In genomic region chr3:145649852-145650202, GRCm38 (mm10) we compare ENCODE assay signal across 8 mouse cellular contexts. TPM values are rescaled to one million over a fixed set of nuclear protein-coding genes. Genes with fewer than 3 reads are reported as not detected.
DNase-seq lines count a peak whose midpoint lies in the region; ATAC-seq and TF ChIP-seq lines count a peak whose summit lies in the region.

Gene Ccn1 (minus strand): TSS chr3:145649981.

- peaks cover 16% of the 10 kb centered on the region for H3K36me3 ChIP-seq in embryonic facial prominence, embryonic 14.5 days (ENCODE audit: control insufficient read depth, insufficient read depth, low read length)
- no peaks in the 10 kb centered on the region for H3K36me3 ChIP-seq in liver, embryonic 14.5 days (replicated peaks; ENCODE audit: control insufficient read depth, insufficient read depth, low read depth)
- H3K36me3 ChIP-seq in neural tube, embryonic 15.5 days = no peaks in the 10 kb centered on the region

- peak within 1 kb of the TSS; percentile 83 for H3K9ac ChIP-seq in embryonic facial prominence, embryonic 14.5 days (ENCODE audit: low read depth, low read length)
- peak within 1 kb of the TSS; percentile 35; the same call in 1 of the 2 replicates for H3K9ac ChIP-seq in liver, embryonic 14.5 days (replicated peaks)
- peak within 1 kb of the TSS; percentile 56 for H3K9ac ChIP-seq in neural tube, embryonic 15.5 days (replicated peaks)

- ATAC-seq in embryonic facial prominence, embryonic 14.5 days (ENCODE audit: low read depth) = peak; percentile 73
- ATAC-seq in liver, embryonic 14.5 days (ENCODE audit: insufficient read depth) = peak; percentile 27; the same call in 1 of the 2 replicates
- ATAC-seq in neural tube, embryonic 15.5 days (ENCODE audit: low FRiP score) = peak; percentile 68

- WGBS in embryonic facial prominence, embryonic 14.5 days = 0% methylated on average over 14 of the region's 29 CpGs
- under 1% methylated on average over 29 of the region's 29 CpGs for WGBS in liver, embryonic 14.5 days (ENCODE audit: insufficient replicate concordance)
- WGBS in neural tube, embryonic 15.5 days = under 1% methylated on average over 26 of the region's 29 CpGs

- no peaks in the 10 kb centered on the region for H3K9me3 ChIP-seq in embryonic facial prominence, embryonic 14.5 days (ENCODE audit: control insufficient read depth, low read length)
- H3K9me3 ChIP-seq in liver, embryonic 14.5 days (ENCODE audit: control insufficient read depth, low read length) = no peaks in the 10 kb centered on the region
- H3K9me3 ChIP-seq in neural tube, embryonic 15.5 days (replicated peaks) = no peaks in the 10 kb centered on the region

- H3K27ac ChIP-seq in embryonic facial prominence, embryonic 14.5 days (replicated peaks; ENCODE audit: low read depth, low read length) = peak within 1 kb of the TSS; percentile 88
- H3K27ac ChIP-seq in liver, embryonic 14.5 days = no peak within 1 kb of the TSS
- peak within 1 kb of the TSS; percentile 48; the same call in 1 of the 2 replicates for H3K27ac ChIP-seq in neural tube, embryonic 15.5 days (replicated peaks)

- no peaks in the 10 kb centered on the region for H3K27me3 ChIP-seq in embryonic facial prominence, embryonic 14.5 days (replicated peaks; ENCODE audit: control insufficient read depth, insufficient read depth, low read length)
- H3K27me3 ChIP-seq in liver, embryonic 14.5 days (ENCODE audit: control insufficient read depth, insufficient read depth, low read length) = peaks cover 50% of the 10 kb centered on the region
- H3K27me3 ChIP-seq in neural tube, embryonic 15.5 days (replicated peaks) = peaks cover 30% of the 10 kb centered on the region

- peak within 1 kb of the TSS; percentile 84 for H3K4me2 ChIP-seq in embryonic facial prominence, embryonic 14.5 days (ENCODE audit: low read depth, low read length)
- H3K4me2 ChIP-seq in liver, embryonic 14.5 days (ENCODE audit: low read depth) = peak within 1 kb of the TSS; percentile 49
- peak within 1 kb of the TSS; percentile 86 for H3K4me2 ChIP-seq in neural tube, embryonic 15.5 days

- peaks cover 39% of the 10 kb centered on the region for H3K4me1 ChIP-seq in embryonic facial prominence, embryonic 14.5 days (ENCODE audit: control insufficient read depth, insufficient read depth, low read length)
- peaks cover 0 to 4% of the 10 kb centered on the region in 2 experiments; a peak in 2 of 4 replicates for H3K4me1 ChIP-seq in liver, embryonic 14.5 days (replicated peaks; ENCODE audit: control insufficient read depth in 2 of 2, insufficient read depth in 2 of 2, low read length in 1 of 2)
- peaks cover 66% of the 10 kb centered on the region for H3K4me1 ChIP-seq in neural tube, embryonic 15.5 days

- TF ChIP-seq EP300 in liver, embryonic 14.5 days (IDR thresholded peaks at IDR 0.05; ENCODE audit: low read depth) = no peak

- TF ChIP-seq CTCF in liver, embryonic 14.5 days (IDR thresholded peaks at IDR 0.05; ENCODE audit: low read depth) = no peak

- peak; percentile 48 to 59 for DNase-seq in cerebellum, postnatal 10 days
- no peak for DNase-seq in cerebellum, adult 18-20 months
- DNase-seq in embryonic facial prominence, embryonic 14.5 days (ENCODE audit: low spot score) = peak; percentile 95
- DNase-seq in heart, adult 8-10 months (ENCODE audit: low spot score) = peak; percentile 93
- DNase-seq in kidney, adult 8-10 months = peak; percentile 92 to 94
- DNase-seq in liver, embryonic 14.5 days (ENCODE audit: low read depth in 3 of 3, low spot score in 3 of 3) = no peak
- DNase-seq in yolk sac, embryonic 10.5 days (ENCODE audit: low spot score) = peak; percentile 87

- H3K4me3 ChIP-seq in embryonic facial prominence, embryonic 14.5 days (ENCODE audit: low read depth, low read length) = peak within 1 kb of the TSS; percentile 67
- H3K4me3 ChIP-seq in liver, embryonic 14.5 days (ENCODE audit: insufficient read depth in 1 of 2, low read depth in 2 of 2, low read length in 2 of 2) = peak within 1 kb of the TSS; percentile 26 to 56
- peak within 1 kb of the TSS; percentile 51 for H3K4me3 ChIP-seq in neural tube, embryonic 15.5 days (replicated peaks)

RNA-seq across cellular contexts. Expression of gene Ccn1, which starts in this region (rescaled TPM):
- 42.6 and 50.5 TPM in 2 replicates for polyA plus RNA-seq in embryonic facial prominence, embryonic 14.5 days (2014; fragmentation: Nextera tagmentation; extraction: Ambion mirVana)
- total RNA-seq in heart, adult 8-10 months (2022) = 10 to 100 TPM; 53.0 to 86.1 (median 71.0) TPM
- 2.8 and 3.0 TPM in 2 replicates for polyA plus RNA-seq in liver, embryonic 14.5 days (2012; rRNA removed)
- polyA plus RNA-seq in liver, embryonic 14.5 days (2014; fragmentation: Nextera tagmentation; extraction: Ambion mirVana) = 3.2 and 4.3 TPM in 2 replicates
- polyA plus RNA-seq in neural tube, embryonic 15.5 days (2015; fragmentation: Nextera tagmentation; extraction: Ambion mirVana) = 8.9 and 10.2 TPM in 2 replicates

Comparison
In these comparisons a context has a peak if more than half of its experiments do, and no peak if none do; other contexts are left out.
1. DNase-seq: peak in cerebellum, postnatal 10 days (2 of 2), embryonic facial prominence, embryonic 14.5 days (single experiment), heart, adult 8-10 months (single experiment), kidney, adult 8-10 months (2 of 2) and yolk sac, embryonic 10.5 days (single experiment); none in cerebellum, adult 18-20 months (0 of 2) and liver, embryonic 14.5 days (0 of 3).
2. Peak in every context shown above with its lines, with median percentiles within 50 percentile points of each other: ATAC-seq, H3K4me2 ChIP-seq, H3K4me3 ChIP-seq and H3K9ac ChIP-seq.